Comparison of ENCODE assay signal across 11 mouse cellular contexts in genomic region chr1:194616136-194616535, GRCm38 (mm10).
"Had no signal": no experiment of that assay in that cellular context is flagged by ENCODE, and none has a peak within 500 bp of the region (broad histone marks: within the 10 kb centered on the region; RNA-seq: fewer than 3 reads in every experiment).

No protein-coding gene starts in this region.

- H3K4me3 ChIP-seq: layer of hippocampus, adult 2 months; limb, embryonic 12.5 days; stomach, embryonic 15.5 days had no signal

- H3K9me3 ChIP-seq: limb, embryonic 12.5 days; stomach, embryonic 15.5 days had no signal

- H3K9ac ChIP-seq: limb, embryonic 12.5 days; liver, embryonic 14.5 days; stomach, embryonic 15.5 days had no signal

- H3K27ac ChIP-seq: layer of hippocampus, adult 2 months; limb, embryonic 12.5 days; liver, embryonic 14.5 days; stomach, embryonic 15.5 days had no signal

- H3K36me3 ChIP-seq: limb, embryonic 12.5 days; stomach, embryonic 15.5 days had no signal

- DNase-seq: kidney, postnatal 25 days; liver; lung, adult 18-20 months; lung, postnatal 36 days; right cerebral cortex, postnatal 14 days; thymus, adult 2 months; thymus, postnatal 25 days had no signal

- H3K4me2 ChIP-seq: limb, embryonic 12.5 days; stomach, embryonic 15.5 days had no signal

- H3K27me3 ChIP-seq: stomach, embryonic 15.5 days had no signal
